Mouse (Mus musculus): ENCODE measurements around the gene Fuom. TPM values are rescaled to one million over a fixed set of nuclear protein-coding genes. Genes with fewer than 3 reads are reported as not detected.

Gene Fuom
- polyA plus RNA-seq, 1 experiment: 9.5 TPM

DNA sequence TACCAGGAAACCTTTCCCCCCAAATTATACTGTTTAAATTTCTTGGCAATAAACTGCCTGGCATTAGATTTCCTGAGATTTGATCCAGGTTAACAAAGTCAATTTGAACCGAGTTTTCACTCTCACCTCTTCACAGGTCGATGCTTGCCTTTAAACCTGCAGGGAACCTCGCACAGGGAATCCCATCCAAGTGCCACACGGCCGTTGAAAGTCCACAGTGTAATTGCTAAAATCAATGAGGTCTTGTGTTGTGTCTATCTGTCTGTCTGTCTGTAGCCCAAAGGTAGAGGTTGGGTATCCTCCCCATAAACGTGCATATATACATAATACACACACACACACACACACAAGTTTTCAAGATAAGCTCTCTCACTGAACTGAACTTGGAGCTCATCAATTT, 34.8 kb downstream of the Fuom start:
- H3K27me3 ChIP-seq (ENCODE audit: control insufficient read depth, insufficient read depth, insufficient read length): peaks cover 34% of the 10 kb centered on the region
- no peak overlapping the region for H3K4me3 ChIP-seq
- no peaks in the 10 kb centered on the region for H3K79me2 ChIP-seq (ENCODE audit: control insufficient read depth, insufficient read depth)
- no peak overlapping the region for H3K4me2 ChIP-seq (ENCODE audit: low read depth)
- no peak overlapping the region for H3ac ChIP-seq (ENCODE audit: control insufficient read depth, insufficient read length)
- no peaks in the 10 kb centered on the region for H3K36me3 ChIP-seq (ENCODE audit: control insufficient read depth, insufficient read depth)
- no peak for TF ChIP-seq REST (IDR thresholded peaks at IDR 0.05; ENCODE audit: insufficient read depth, insufficient read length)
- no peak for TF ChIP-seq USF1 (IDR thresholded peaks at IDR 0.05; ENCODE audit: low read depth)
- no peak for TF ChIP-seq TCF12 (IDR thresholded peaks at IDR 0.05; ENCODE audit: insufficient read depth, poor library complexity, severe bottlenecking)
- TF ChIP-seq CEBPB (IDR thresholded peaks at IDR 0.05; ENCODE audit: insufficient read depth, poor library complexity, severe bottlenecking): no peak
- no peak for TF ChIP-seq MAX (IDR thresholded peaks at IDR 0.05; ENCODE audit: low read depth)
- TF ChIP-seq POLR2A (IDR thresholded peaks at IDR 0.05; ENCODE audit: insufficient read length, low read depth): no peak
- TF ChIP-seq SRF (IDR thresholded peaks at IDR 0.05; ENCODE audit: control insufficient read depth, insufficient read length, low read depth): no peak
- TF ChIP-seq E2F4 (IDR thresholded peaks at IDR 0.05; ENCODE audit: insufficient read depth): no peak
- TF ChIP-seq POLR2AphosphoS2 (IDR thresholded peaks at IDR 0.05; ENCODE audit: insufficient read length, low read depth): no peak
- TF ChIP-seq TCF3 (IDR thresholded peaks at IDR 0.05; ENCODE audit: insufficient read length, low read depth): no peak
- no peak for TF ChIP-seq MYOG (IDR thresholded peaks at IDR 0.05; ENCODE audit: control insufficient read depth in 1 of 3, insufficient read depth in 1 of 3, insufficient read length in 2 of 3, low read depth in 2 of 3)
- no peak for TF ChIP-seq MYOD1 (IDR thresholded peaks at IDR 0.05; ENCODE audit: control insufficient read depth in 1 of 3, insufficient read length in 2 of 3, low read depth in 2 of 3)

DNA sequence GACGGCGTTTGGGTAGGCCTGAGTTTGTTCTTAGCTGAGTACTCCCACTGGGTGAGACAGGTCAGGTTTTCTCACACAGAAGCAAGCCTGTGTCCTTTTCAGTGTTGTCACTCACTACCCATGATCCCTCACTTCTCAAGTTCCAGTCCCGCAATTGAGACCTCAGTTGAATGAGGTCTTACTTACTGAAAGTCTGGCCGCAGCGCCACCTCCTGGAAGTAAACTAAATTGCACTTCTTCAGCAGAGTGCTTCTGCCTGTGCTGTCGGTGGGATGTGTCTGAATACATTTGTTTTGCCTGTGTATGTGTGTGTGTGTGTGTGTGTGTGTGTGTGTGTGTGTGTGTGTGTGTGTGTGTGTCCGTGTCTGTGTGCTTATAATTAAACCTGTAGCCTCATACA, 39.1 kb downstream of the Fuom start:
- Histone ChIP-seq H3K36me3 (ENCODE audit: control insufficient read depth, insufficient read depth) (no peaks in the 10 kb centered on the region), H3ac (ENCODE audit: control insufficient read depth, insufficient read length) (no peak overlapping the region), H3K4me3 (no peak overlapping the region), H3K79me2 (ENCODE audit: control insufficient read depth, insufficient read depth) (no peaks in the 10 kb centered on the region), H3K27me3 (ENCODE audit: control insufficient read depth, insufficient read depth, insufficient read length) (peaks cover 40% of the 10 kb centered on the region), H3K4me2 (ENCODE audit: low read depth) (no peak overlapping the region)
- TF ChIP-seq MAX (IDR thresholded peaks at IDR 0.05; ENCODE audit: low read depth): no peak
- no peak for TF ChIP-seq TCF3 (IDR thresholded peaks at IDR 0.05; ENCODE audit: insufficient read length, low read depth)
- TF ChIP-seq POLR2AphosphoS2 (IDR thresholded peaks at IDR 0.05; ENCODE audit: insufficient read length, low read depth): no peak
- TF ChIP-seq MYOD1 (IDR thresholded peaks at IDR 0.05; ENCODE audit: control insufficient read depth in 1 of 3, insufficient read length in 2 of 3, low read depth in 2 of 3): no peak
- TF ChIP-seq E2F4 (IDR thresholded peaks at IDR 0.05; ENCODE audit: insufficient read depth): no peak
- TF ChIP-seq POLR2A (IDR thresholded peaks at IDR 0.05; ENCODE audit: insufficient read length, low read depth): no peak
- no peak for TF ChIP-seq CEBPB (IDR thresholded peaks at IDR 0.05; ENCODE audit: insufficient read depth, poor library complexity, severe bottlenecking)
- no peak for TF ChIP-seq SRF (IDR thresholded peaks at IDR 0.05; ENCODE audit: control insufficient read depth, insufficient read length, low read depth)
- no peak for TF ChIP-seq REST (IDR thresholded peaks at IDR 0.05; ENCODE audit: insufficient read depth, insufficient read length)
- TF ChIP-seq MYOG (IDR thresholded peaks at IDR 0.05; ENCODE audit: control insufficient read depth in 1 of 3, insufficient read depth in 1 of 3, insufficient read length in 2 of 3, low read depth in 2 of 3): no peak
- no peak for TF ChIP-seq USF1 (IDR thresholded peaks at IDR 0.05; ENCODE audit: low read depth)
- TF ChIP-seq TCF12 (IDR thresholded peaks at IDR 0.05; ENCODE audit: insufficient read depth, poor library complexity, severe bottlenecking): no peak

DNA sequence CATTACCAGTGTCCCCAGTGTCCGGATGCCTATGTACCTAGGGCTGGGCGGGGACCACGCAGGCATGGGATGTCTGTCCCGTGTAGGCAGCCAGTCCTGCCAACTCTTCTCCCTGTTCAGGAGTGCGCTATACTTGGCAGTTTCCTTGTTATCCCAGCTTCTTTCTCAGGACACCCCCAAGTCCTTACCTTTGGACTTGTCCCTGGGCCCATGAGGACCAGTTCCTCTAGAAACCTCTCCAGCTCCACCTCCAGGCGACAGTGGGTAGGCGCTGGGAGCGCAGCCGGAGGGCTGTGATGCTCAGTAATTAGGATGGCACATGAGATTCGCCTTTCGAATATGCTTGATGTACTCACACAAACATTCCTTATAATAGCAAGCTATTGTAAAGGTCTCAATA, 39.9 kb downstream of the Fuom start:
- Histone ChIP-seq H3K4me2 (ENCODE audit: low read depth) (no peak overlapping the region), H3K4me3 (no peak overlapping the region), H3ac (ENCODE audit: control insufficient read depth, insufficient read length) (no peak overlapping the region), H3K79me2 (ENCODE audit: control insufficient read depth, insufficient read depth) (no peaks in the 10 kb centered on the region), H3K36me3 (ENCODE audit: control insufficient read depth, insufficient read depth) (no peaks in the 10 kb centered on the region), H3K27me3 (ENCODE audit: control insufficient read depth, insufficient read depth, insufficient read length) (peaks cover 34% of the 10 kb centered on the region)
- TF ChIP-seq POLR2A (IDR thresholded peaks at IDR 0.05; ENCODE audit: insufficient read length, low read depth) (no peak), MYOG (IDR thresholded peaks at IDR 0.05; ENCODE audit: control insufficient read depth in 1 of 3, insufficient read depth in 1 of 3, insufficient read length in 2 of 3, low read depth in 2 of 3) (no peak), REST (IDR thresholded peaks at IDR 0.05; ENCODE audit: insufficient read depth, insufficient read length) (no peak), MYOD1 (IDR thresholded peaks at IDR 0.05; ENCODE audit: control insufficient read depth in 1 of 3, insufficient read length in 2 of 3, low read depth in 2 of 3) (no peak), MAX (IDR thresholded peaks at IDR 0.05; ENCODE audit: low read depth) (no peak), E2F4 (IDR thresholded peaks at IDR 0.05; ENCODE audit: insufficient read depth) (no peak), POLR2AphosphoS2 (IDR thresholded peaks at IDR 0.05; ENCODE audit: insufficient read length, low read depth) (no peak), CEBPB (IDR thresholded peaks at IDR 0.05; ENCODE audit: insufficient read depth, poor library complexity, severe bottlenecking) (no peak), TCF12 (IDR thresholded peaks at IDR 0.05; ENCODE audit: insufficient read depth, poor library complexity, severe bottlenecking) (no peak), TCF3 (IDR thresholded peaks at IDR 0.05; ENCODE audit: insufficient read length, low read depth) (no peak), USF1 (IDR thresholded peaks at IDR 0.05; ENCODE audit: low read depth) (no peak), SRF (IDR thresholded peaks at IDR 0.05; ENCODE audit: control insufficient read depth, insufficient read length, low read depth) (no peak)

DNA sequence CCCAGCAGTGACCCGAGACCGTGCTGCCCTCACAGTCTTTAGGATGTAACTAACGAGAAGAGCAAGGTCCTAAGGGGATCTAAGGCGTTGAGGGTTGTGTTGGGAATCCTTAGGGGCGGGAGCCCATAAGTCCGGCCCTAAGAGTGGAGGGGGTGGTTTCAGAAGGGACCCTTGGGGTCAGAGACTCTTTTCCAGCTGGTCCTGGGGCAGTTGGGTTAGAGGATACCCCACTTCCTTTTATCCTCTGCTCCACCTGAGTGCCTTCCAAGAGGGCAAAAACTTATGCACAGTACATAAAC, 40.5 kb downstream of the Fuom start:
- Histone ChIP-seq H3K4me3 (no peak overlapping the region), H3ac (ENCODE audit: control insufficient read depth, insufficient read length) (no peak overlapping the region), H3K4me2 (ENCODE audit: low read depth) (no peak overlapping the region), H3K27me3 (ENCODE audit: control insufficient read depth, insufficient read depth, insufficient read length) (peaks cover 34% of the 10 kb centered on the region), H3K79me2 (ENCODE audit: control insufficient read depth, insufficient read depth) (no peaks in the 10 kb centered on the region), H3K36me3 (ENCODE audit: control insufficient read depth, insufficient read depth) (no peaks in the 10 kb centered on the region)
- no peak for TF ChIP-seq MYOG (IDR thresholded peaks at IDR 0.05; ENCODE audit: control insufficient read depth in 1 of 3, insufficient read depth in 1 of 3, insufficient read length in 2 of 3, low read depth in 2 of 3)
- TF ChIP-seq USF1 (IDR thresholded peaks at IDR 0.05; ENCODE audit: low read depth): no peak
- TF ChIP-seq POLR2AphosphoS2 (IDR thresholded peaks at IDR 0.05; ENCODE audit: insufficient read length, low read depth): no peak
